Mouse (Mus musculus): Measurements from ENCODE around the gene Dlgap1.

Dlgap1 gene

GRCm38 (mm10) chr17:70754638-70755037 lies 785.8 kb downstream of the Dlgap1 start:
- H3K27me3 ChIP-seq (ENCODE audit: insufficient read depth, low read length): no peaks in the 10 kb centered on the region
- no peaks in the 10 kb centered on the region for H3K9me3 ChIP-seq (ENCODE audit: low read length)
- H3K36me3 ChIP-seq (ENCODE audit: insufficient read depth, low read length): peaks cover 3% of the 10 kb centered on the region; the same call in 1 of the 2 replicates
- peaks cover 81% of the 10 kb centered on the region for H3K4me1 ChIP-seq (replicated peaks; ENCODE audit: low read depth, low read length)
- peak overlapping the region; percentile 75 for H3K4me3 ChIP-seq (replicated peaks; ENCODE audit: low read length)
- TF ChIP-seq CTCF (conservative IDR thresholded peaks at IDR 0.05; ENCODE audit: low read length) (no peak), NANOG (IDR thresholded peaks at IDR 0.05; ENCODE audit: borderline replicate concordance, low read length) (no peak), POU5F1 (IDR thresholded peaks at IDR 0.05; ENCODE audit: borderline replicate concordance, low read length) (no peak)

- H3K9me3 ChIP-seq (ENCODE audit: low read length): no peaks in the 10 kb centered on the region
- no peaks in the 10 kb centered on the region for H3K27me3 ChIP-seq (ENCODE audit: insufficient read depth, low read length)
- peak; percentile 94 for TF ChIP-seq CTCF (conservative IDR thresholded peaks at IDR 0.05; ENCODE audit: low read length)
- TF ChIP-seq NANOG (IDR thresholded peaks at IDR 0.05; ENCODE audit: borderline replicate concordance, low read length): no peak
- H3K36me3 ChIP-seq (ENCODE audit: insufficient read depth, low read length): peaks cover 3% of the 10 kb centered on the region; the same call in 1 of the 2 replicates
- peaks cover 80% of the 10 kb centered on the region for H3K4me1 ChIP-seq (replicated peaks; ENCODE audit: low read depth, low read length)
- H3K4me3 ChIP-seq (replicated peaks; ENCODE audit: low read length): peak overlapping the region; percentile 75
These were observed 786.3 kb downstream of the Dlgap1 start for GRCm38 (mm10) chr17:70755039-70755668.

- TF ChIP-seq NANOG (IDR thresholded peaks at IDR 0.05; ENCODE audit: borderline replicate concordance, low read length): no peak
- no peak for TF ChIP-seq POU5F1 (IDR thresholded peaks at IDR 0.05; ENCODE audit: borderline replicate concordance, low read length)
- TF ChIP-seq CTCF (conservative IDR thresholded peaks at IDR 0.05; ENCODE audit: low read length): no peak
- no peaks in the 10 kb centered on the region for H3K27me3 ChIP-seq (ENCODE audit: insufficient read depth, low read length)
- H3K4me3 ChIP-seq (replicated peaks; ENCODE audit: low read length): peak overlapping the region; percentile 75
- H3K36me3 ChIP-seq (ENCODE audit: insufficient read depth, low read length): peaks cover 3% of the 10 kb centered on the region; the same call in 1 of the 2 replicates
- H3K9me3 ChIP-seq (ENCODE audit: low read length): no peaks in the 10 kb centered on the region
- H3K4me1 ChIP-seq (replicated peaks; ENCODE audit: low read depth, low read length): peaks cover 80% of the 10 kb centered on the region
These were observed 786.9 kb downstream of the Dlgap1 start for GRCm38 (mm10) chr17:70755669-70756263.

DNA sequence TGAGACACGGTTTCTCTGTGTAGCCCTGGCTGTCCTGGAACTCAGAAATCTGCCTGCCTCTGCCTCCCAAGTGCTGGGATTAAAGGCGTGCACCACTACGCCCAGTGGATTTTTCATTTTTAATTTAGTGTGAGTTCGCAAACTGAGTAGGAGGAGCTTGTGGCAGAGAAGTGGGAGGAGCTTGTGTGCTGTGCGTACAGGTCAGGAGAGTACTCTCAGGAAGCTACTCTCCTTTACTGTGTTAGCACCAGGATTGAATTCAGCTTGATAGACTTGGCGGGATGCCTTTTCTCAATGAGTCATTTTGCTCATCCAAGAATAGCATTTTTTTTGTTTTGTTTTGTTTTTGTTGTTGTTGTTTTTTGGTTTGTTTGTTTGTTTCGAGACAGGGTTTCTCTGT lies 793.1 kb downstream of the Dlgap1 start:
- H3K4me1 ChIP-seq (replicated peaks; ENCODE audit: low read depth, low read length): peaks cover 68% of the 10 kb centered on the region
- no peaks in the 10 kb centered on the region for H3K36me3 ChIP-seq (ENCODE audit: insufficient read depth, low read length)
- no peak overlapping the region for H3K4me3 ChIP-seq (replicated peaks; ENCODE audit: low read length)

DNA sequence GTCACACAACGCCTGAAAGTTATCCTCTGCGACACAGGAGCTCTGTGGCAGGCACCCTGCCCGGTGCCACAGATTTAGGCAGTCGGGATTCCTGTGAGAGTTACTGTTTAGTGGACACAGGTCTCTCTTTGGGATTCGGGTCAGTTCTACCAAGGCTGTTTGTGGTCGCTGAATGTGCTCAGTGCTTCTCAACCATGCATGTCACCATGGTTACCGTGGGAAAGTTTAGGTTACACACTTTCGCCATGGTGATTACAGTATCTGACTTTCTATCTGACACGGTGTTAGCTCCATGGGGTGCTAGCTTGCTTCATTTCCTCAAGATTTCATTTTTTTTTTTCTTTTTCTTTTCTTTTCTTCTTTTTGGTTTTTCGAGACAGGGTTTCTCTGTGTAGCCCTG lies 793.8 kb downstream of the Dlgap1 start:
- Histone ChIP-seq H3K36me3 (ENCODE audit: insufficient read depth, low read length) (no peaks in the 10 kb centered on the region), H3K4me3 (replicated peaks; ENCODE audit: low read length) (no peak overlapping the region), H3K4me1 (replicated peaks; ENCODE audit: low read depth, low read length) (peaks cover 69% of the 10 kb centered on the region), H3K27me3 (ENCODE audit: insufficient read depth, low read length) (no peaks in the 10 kb centered on the region), H3K9me3 (ENCODE audit: low read length) (no peaks in the 10 kb centered on the region)
- no peak for TF ChIP-seq NANOG (IDR thresholded peaks at IDR 0.05; ENCODE audit: borderline replicate concordance, low read length)
- TF ChIP-seq CTCF (conservative IDR thresholded peaks at IDR 0.05; ENCODE audit: low read length): no peak
- no peak for TF ChIP-seq POU5F1 (IDR thresholded peaks at IDR 0.05; ENCODE audit: borderline replicate concordance, low read length)

More for the DNA sequence above, 793.1 kb downstream of the Dlgap1 start:
- H3K27me3 ChIP-seq (ENCODE audit: insufficient read depth, low read length): no peaks in the 10 kb centered on the region
- H3K9me3 ChIP-seq (ENCODE audit: low read length): no peaks in the 10 kb centered on the region
- TF ChIP-seq POU5F1 (IDR thresholded peaks at IDR 0.05; ENCODE audit: borderline replicate concordance, low read length): no peak
- TF ChIP-seq CTCF (conservative IDR thresholded peaks at IDR 0.05; ENCODE audit: low read length): no peak
- TF ChIP-seq NANOG (IDR thresholded peaks at IDR 0.05; ENCODE audit: borderline replicate concordance, low read length): no peak

GRCm38 (mm10) chr17:70765337-70765736 lies 796.5 kb downstream of the Dlgap1 start:
- H3K36me3 ChIP-seq (ENCODE audit: insufficient read depth, low read length): peaks cover 4% of the 10 kb centered on the region; the same call in 1 of the 2 replicates
- no peaks in the 10 kb centered on the region for H3K9me3 ChIP-seq (ENCODE audit: low read length)
- no peaks in the 10 kb centered on the region for H3K27me3 ChIP-seq (ENCODE audit: insufficient read depth, low read length)
- H3K4me1 ChIP-seq (replicated peaks; ENCODE audit: low read depth, low read length): peaks cover 71% of the 10 kb centered on the region
- TF ChIP-seq CTCF (conservative IDR thresholded peaks at IDR 0.05; ENCODE audit: low read length) (peak; percentile 66), NANOG (IDR thresholded peaks at IDR 0.05; ENCODE audit: borderline replicate concordance, low read length) (no peak)
- H3K4me3 ChIP-seq (replicated peaks; ENCODE audit: low read length): peak overlapping the region; percentile 71

DNA sequence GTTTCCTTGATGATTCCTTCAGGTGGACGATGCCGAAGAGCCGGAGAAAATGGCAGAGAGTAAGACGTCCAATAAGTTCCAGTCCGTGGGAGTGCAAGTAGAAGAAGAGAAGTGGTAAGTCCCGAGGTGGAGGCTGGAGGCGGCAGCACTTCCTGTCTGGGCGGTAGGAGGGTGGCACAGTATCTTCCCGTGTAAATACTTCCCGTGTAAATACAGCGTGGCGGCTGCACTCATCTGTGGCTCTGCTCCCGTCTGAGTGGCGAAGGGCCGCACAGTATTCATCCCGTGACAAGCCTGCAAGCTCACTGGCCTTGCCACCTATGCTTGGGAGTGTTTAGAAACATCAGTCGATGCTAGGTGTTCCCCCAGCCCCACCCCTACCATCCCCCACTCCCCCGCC lies 797.1 kb downstream of the Dlgap1 start:
- H3K4me1 ChIP-seq (replicated peaks; ENCODE audit: low read depth, low read length): peaks cover 70% of the 10 kb centered on the region
- no peaks in the 10 kb centered on the region for H3K9me3 ChIP-seq (ENCODE audit: low read length)
- TF ChIP-seq POU5F1 (IDR thresholded peaks at IDR 0.05; ENCODE audit: borderline replicate concordance, low read length): no peak
- no peaks in the 10 kb centered on the region for H3K27me3 ChIP-seq (ENCODE audit: insufficient read depth, low read length)
- H3K36me3 ChIP-seq (ENCODE audit: insufficient read depth, low read length): peaks cover 4% of the 10 kb centered on the region; the same call in 1 of the 2 replicates
- H3K4me3 ChIP-seq (replicated peaks; ENCODE audit: low read length): peak overlapping the region; percentile 71

- Histone ChIP-seq H3K36me3 (ENCODE audit: insufficient read depth, low read length) (peaks cover 4% of the 10 kb centered on the region; the same call in 1 of the 2 replicates), H3K4me3 (replicated peaks; ENCODE audit: low read length) (peak overlapping the region; percentile 62), H3K4me1 (replicated peaks; ENCODE audit: low read depth, low read length) (peaks cover 61% of the 10 kb centered on the region), H3K27me3 (ENCODE audit: insufficient read depth, low read length) (no peaks in the 10 kb centered on the region), H3K9me3 (ENCODE audit: low read length) (no peaks in the 10 kb centered on the region)
- TF ChIP-seq NANOG (IDR thresholded peaks at IDR 0.05; ENCODE audit: borderline replicate concordance, low read length) (peak; percentile 91), POU5F1 (IDR thresholded peaks at IDR 0.05; ENCODE audit: borderline replicate concordance, low read length) (peak; percentile 47; the same call in 1 of the 2 replicates), CTCF (conservative IDR thresholded peaks at IDR 0.05; ENCODE audit: low read length) (no peak)
These were observed 803.4 kb downstream of the Dlgap1 start for GRCm38 (mm10) chr17:70772120-70772899.
